Mouse (Mus musculus) common myeloid progenitor, adult 5-6 weeks (primary cell): ENCODE measurements around the gene Ndufv3. TPM values are rescaled to one million over a fixed set of nuclear protein-coding genes. Genes with fewer than 3 reads are reported as not detected.
"Not testable (repeated sequence)": the region's sequence is repeated elsewhere in the genome, so short reads cannot be mapped to it uniquely, and the experiment has no call there.

Experiments
- ATAC-seq: replicated peaks from 2 replicates; pipeline ENCODE4 v1.8.0; 2016; ENCODE audit warnings: low read depth, mild to moderate bottlenecking, moderate TSS enrichment, inconsistent platforms; ENCODE audit not compliant: poor library complexity, severe bottlenecking
- total RNA-seq: library from RNA; stranded (forward); fragments of 200-1000, 187-1606 nt; gene quantifications from 2 replicates; pipeline ENCODE4 v1.2.3, GENCODE M21; 2017

Ndufv3 gene
- total RNA-seq, 1 experiment from 2014 or later: 182 TPM

DNA sequence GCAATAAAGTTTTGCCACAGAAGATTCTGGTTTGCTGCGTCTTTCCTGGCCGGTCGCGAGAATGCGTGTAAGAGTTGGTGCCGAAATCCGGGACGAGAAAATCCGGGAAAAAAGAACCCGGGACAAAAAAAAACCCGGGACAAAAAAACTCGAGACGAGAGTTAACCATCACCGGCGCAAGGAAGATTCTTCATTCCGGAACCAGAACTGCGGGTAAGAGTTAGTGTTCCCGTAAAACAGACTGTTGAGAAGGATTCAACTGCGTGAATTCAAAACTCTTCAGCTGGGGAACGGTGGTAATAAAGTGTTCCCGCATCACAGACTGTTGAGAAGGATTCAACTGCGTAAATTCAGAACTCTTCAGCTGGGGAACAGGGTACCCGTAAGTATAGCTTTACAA lies 32.7 kb downstream of the Ndufv3 start:
- ATAC-seq: not testable (repeated sequence)

DNA sequence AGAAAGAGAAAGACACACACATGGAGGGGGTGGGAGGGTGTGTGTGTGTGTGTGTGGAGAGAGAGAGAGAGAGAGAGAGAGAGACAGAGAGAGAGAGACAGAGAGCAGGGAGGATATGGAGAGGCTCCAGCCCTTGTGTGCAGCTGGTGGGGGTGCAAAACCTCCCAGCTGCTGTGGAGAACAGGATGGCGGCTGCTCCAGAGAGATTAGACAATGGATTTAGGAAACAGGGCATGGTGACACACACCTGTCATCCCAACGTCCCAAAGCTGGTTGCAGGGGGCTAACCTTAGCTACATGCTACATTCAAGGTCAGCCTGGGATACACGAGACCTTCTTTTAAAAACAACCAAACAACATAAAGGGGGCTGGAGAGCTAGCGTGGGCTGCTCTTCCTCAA lies 36.3 kb downstream of the Ndufv3 start:
- no peak for ATAC-seq

DNA sequence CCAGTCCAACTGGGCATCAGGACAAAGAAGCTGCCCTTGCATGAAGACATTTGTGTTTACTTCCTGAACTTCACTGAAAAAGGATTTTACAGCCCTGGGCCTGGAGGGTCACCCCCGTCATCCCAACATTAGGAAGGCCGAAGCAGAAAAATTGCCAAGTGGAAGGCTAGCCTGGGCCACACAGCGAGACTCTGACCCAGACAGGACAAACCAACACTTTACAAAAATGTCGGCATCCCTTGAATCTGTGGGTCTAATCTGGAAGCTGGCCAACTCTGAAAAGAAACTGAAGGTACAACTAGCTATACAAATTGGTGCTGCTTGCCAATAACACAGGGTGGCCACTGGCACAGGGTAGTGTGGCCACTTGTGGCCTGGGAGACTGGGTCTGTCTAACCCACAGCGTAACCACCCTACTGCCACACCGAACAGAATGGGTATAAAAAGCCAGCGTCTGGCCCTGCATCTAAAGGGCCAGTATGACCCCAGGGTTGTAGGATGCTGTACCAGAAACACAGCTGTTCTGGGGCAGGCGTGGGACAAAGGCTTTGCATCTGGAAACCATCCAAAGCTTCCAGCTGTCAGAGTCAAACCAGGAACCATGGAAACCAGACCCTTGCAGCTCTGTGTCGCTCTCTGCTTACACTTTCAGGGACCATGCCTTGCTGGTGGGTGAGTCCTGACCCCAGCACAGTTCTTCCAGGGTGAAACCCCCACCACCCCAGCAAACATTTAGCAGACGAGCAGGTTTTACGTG lies 37.4 kb downstream of the Ndufv3 start:
- ATAC-seq: 0 out of 2 replicates have a peak, but pooled peaks have one; percentile 15

DNA sequence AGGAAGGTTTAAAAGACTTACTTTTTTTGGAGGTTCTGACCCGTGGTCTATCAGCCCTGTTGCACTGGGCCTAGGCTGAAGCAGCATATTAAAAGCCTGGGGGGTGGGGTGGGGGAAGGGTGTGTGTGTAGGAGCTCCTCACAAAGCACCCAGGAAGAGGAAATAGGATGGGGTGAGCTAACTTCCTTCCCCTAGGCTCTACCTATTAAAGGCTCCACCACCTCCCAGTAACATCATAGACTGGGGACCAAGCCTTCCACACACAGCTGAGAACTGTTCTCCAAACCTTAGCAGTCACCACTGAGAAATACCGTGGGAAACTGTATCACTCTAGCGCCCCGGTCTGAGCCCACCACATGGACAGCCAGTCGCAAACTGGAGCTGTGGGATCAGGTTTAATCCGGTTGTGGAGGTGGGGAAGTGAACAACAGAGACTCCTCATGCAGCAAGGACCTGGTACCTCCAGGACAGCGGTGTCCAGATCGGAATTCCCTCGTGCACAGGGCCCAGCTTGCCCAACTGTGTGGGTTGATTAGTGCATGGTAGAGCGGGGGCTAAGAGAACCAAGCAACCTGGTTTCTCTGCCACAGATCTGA lies 38.1 kb downstream of the Ndufv3 start:
- no peak for ATAC-seq

DNA sequence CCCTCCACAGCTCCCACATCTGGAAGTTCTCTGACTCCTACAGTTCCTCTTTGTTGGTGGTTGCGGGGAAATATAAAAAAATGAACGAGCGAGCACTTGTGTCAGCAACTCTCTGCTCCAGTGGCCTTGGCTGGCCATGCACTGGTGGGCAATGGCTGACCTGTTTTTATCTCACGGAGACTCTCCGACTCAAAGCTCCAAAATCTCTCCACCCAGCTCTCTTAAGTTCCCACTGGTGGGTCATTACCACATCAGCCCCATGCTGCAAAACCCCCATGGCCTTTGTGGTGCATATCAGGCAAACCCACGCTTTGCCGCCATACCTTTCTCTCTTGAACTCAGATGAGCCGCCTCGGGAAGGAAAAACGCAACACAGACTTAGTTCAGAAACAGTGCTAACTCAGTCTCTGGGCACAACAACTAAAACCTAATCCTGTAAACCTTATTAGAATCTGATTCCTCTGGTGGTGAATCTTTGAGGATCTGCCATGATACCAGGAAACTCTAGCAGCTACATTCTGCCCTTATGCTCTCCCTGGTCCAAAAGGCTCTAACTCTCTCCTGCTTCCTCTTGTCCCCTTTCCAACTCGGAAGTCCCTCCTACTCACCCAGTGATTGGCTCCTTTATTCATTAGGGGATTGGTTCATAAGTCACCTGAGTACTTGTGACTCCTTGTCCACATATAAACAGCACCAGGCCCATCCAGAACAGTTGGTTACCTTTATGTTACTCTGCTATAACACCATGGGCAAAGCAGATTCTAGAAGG lies 39.3 kb downstream of the Ndufv3 start:
- ATAC-seq: no peak

DNA sequence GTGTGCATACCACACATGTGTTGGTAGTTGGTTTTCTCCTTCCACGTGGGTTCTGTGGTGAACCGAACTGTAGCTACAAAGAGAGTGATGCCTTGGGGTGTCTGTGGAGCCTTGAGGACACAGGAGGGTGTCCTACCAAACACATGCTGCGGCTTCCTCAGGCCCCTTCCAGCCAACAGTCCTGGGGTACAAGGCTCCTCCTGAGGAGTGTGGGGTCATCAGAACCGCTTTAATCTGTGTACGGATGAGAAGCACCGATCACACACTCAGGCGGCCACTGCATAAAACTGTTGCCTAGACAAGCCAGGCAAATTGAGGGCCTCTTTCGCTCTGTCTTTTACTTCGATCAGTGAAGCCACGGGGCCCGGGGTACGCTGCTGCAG lies 43.7 kb downstream of the Ndufv3 start:
- no peak for ATAC-seq

DNA sequence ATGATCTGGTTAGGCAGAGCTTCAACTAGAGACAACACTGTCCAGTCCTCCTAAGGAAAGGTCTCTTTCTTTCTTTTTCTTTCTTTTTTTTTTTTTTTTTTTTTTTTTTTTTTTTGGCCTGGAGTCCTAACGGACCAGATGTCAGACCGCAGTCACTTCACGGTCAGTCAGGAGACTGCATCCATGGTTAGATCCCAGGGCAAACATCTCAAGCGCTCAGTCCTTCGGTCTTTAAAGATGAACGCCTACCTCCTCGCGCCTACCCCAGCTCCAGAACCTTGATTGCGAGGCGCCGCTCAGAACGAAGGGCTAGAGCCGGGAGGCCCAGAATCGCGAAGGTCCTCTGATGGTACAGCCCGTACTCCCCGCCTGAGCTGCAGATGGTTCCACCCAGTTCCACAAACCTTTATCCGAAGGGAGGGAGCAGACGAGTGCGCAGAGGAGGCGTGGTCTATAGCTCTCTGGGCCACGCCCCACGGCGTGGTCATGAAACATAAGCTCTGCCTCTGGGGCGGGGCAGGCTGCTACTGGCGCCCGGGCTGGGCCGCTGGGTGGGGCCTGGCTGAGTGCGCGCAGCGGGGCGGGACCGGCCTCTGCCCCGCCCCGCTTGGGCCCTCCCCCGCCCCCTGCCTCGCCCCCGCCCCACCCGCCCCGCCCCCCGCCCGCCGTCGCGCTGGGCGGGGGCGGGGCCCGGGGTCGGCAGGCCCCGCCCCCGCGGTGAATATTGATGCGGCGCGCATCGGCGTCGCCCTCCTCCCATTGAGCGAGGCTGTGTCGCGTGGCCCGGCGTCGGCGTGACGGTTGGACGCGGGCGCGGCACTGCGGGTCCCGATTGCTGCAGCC lies 44.3 kb downstream of the Ndufv3 start, which contains the start of gene Pknox1:
Gene Pknox1 (plus strand): TSS at position 720 of the 843 bp plus-strand sequence.
- ATAC-seq: peak; percentile 86

DNA sequence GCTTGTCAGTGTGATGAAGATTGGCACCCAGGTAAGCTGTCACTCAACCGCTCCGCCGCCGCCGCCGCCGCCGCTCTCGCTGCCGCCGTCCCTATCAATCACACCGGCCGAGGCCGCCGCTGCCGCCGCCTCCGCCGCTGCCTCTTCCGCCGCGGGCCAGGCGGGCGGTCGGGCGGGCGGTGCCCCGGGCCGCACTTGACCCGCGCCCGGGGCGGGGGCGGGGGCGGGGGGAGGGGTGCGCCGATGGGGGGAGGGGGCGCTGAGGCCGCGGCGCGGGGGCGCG lies 44.9 kb downstream of the Ndufv3 start:
- no peak for ATAC-seq

DNA sequence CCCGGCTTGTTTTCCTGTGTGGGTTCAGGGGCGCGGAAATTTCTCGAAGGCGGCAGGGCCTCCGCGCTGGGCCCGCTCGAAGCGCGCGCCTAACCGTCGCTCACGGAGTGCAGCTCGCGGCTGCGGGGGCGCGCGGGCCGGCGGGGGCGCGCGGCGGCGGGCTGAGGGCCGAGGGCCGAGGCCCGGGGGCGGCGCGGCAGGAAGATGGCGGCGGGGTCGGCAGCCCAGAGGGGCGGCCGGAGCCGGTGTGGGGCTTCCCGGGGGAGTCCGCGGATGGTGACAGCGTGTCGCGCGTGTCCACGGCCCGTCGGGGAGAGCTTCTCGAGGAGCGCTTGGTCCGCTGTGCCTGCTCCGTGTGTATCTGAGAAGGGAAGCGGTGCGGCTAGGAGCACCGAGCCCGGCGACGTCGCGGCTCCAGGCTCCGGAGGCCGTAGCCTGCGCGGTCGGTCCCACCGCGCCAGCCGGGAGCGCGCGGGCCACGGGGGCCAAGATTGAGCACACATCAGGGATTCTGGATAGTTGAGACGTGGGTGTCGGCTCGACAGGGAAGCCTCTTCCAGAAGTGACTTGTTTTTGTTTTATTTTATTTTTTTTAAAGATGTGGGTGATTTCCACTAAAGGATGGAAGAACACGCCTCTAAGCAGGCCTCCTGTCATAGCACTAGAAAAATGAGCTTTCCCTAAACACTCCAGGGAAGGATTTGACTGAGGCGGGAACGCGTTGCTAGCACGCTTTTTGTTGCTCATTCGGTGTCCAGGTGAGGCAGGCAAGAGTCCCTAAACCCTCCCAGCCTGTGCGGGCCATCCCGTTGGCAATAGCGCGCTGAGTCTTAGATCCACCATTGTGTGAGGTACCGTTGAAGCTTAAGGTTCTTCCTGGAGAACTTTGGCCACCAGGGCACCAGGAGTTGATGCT lies 45.5 kb downstream of the Ndufv3 start:
- no peak for ATAC-seq

DNA sequence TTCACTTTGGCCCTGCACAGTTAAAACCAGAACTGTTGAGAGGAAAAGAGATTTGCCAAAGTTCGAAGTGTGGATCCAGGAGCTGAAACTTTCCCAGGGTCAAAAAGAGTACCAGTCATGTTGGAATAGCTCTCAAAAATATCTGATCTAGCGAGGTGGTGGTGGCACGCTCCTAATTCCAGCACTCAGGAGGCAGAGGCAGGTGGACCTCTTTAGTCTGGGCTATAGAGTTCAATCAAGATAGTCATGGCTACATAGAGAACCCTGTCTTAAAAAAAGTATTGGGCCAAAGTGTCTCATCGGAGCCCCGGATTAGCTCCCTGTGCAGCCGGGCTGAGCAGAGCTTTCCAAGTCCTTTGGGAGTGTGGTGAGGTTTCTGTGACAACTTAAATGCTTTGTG lies 46.4 kb downstream of the Ndufv3 start:
- no peak for ATAC-seq

DNA sequence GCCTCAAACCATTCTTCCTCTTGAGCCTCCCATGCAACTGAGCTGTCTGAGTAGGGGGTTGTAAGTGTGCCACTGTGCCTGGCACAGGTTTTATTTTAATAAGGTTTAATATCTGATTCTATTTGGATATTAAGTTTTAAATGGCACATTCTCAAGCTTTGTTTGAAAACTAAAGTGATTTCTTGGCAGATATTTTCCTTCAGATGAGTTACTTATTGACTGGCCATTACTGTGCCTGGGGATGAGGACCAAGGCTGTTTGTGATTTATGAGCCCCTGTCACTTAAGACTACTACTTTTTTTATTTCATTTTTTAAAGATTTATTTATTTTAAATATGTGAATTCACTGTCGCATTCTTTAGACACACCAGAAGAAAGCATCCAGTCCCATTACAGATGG lies 49.8 kb downstream of the Ndufv3 start:
- ATAC-seq: no peak

DNA sequence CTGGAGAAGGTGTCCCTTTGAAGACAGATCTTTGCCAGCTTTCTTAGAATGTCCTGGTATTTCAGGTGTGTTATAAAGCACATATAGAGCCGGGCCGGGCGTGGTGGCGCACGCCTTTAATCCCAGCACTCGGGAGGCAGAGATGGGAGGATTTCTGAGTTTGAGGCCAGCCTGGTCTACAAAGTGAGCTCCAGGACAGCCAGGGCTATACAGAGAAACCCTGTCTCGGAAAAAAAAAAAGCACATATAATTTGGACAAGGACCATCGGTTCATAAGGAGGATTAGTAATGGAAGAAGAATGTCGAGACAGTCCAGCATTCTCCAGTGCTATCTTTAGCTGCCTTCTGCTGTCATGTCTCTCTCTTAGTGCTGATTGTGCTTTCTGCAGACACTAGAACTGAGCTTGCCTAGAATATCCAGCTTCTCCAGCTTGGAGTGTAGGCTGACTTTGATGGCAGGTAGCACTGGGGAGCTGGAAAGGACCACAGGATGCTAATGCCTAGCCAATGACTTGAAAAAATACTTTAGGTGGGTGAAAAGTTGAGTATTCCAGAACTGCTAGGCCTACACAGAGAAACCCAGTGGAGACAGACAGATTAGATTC lies 50.5 kb downstream of the Ndufv3 start:
- no peak for ATAC-seq

DNA sequence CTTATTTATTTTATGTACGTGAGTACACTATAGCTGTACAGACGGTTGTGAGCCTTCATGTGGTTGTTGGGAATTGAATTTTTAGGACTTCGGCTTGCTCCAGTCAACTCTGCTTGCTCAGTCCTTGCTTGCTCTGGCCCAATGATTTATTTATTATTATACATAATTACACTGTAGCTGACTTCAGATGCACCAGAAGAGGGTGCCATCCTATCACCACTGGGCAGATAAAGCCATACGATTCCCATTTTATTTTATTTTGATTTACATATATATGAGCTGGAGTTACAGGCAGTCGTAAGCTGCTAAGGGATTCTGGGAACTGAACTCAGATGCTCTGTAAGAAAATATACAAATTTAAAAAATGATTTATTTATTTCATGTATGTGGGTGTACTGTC lies 51.8 kb downstream of the Ndufv3 start:
- ATAC-seq: no peak

DNA sequence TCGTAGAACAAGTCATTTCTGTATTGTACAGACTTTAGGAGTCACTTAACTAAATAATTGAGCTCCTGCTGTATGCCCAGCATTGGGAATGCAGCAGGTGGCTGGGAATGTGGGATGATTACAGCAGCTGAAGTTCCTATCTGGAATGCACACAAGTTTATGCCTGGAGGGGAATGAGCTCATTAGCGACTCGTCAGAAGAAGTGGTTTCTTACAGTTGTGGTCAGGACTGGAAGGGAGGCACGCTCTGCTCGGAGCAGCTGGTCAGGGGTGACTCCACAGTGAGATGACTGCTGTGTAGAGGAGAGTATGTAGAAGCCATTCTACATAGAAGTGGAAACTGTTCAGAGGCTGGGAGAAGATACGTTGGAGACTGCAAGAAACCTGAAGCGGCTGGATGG lies 54.7 kb downstream of the Ndufv3 start:
- ATAC-seq: 0 out of 2 replicates have a peak, but pooled peaks have one; percentile 56

DNA sequence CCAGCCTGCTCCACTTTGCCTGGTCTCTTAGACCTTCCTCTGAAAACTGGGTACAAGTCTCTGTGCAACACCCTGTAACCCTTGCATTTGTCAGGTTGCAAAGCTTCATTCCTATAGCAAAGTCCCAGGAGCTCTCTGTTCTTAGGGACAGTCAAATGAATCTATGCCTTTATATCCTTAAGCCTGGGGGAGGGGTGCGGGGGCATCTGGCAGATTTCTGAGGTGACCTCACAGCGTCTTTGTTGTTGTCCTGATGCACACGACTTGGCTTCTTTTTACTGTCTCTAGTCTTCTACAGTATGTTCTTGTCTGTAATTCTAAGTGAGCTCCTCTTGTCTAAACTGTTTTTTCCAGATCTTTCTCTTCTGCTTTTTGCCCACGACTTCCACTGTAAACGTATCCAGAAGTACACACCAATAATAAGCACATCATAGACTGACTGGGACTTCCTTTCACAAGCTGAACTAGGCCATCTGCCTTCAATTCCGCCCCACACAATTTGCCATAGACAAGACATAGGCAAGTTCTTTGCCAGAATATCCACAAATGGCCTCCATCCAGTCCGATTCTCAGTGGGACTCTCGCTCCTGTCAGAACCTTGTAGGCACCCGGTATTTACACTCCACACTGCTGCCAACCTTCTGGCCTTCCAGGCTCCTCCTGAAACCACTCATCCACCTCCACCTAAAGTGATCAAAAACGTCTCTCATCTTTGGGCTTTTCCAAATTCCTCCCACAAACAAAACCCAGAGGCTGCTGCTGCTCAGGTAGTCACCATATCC lies 56.7 kb downstream of the Ndufv3 start:
- no peak for ATAC-seq

DNA sequence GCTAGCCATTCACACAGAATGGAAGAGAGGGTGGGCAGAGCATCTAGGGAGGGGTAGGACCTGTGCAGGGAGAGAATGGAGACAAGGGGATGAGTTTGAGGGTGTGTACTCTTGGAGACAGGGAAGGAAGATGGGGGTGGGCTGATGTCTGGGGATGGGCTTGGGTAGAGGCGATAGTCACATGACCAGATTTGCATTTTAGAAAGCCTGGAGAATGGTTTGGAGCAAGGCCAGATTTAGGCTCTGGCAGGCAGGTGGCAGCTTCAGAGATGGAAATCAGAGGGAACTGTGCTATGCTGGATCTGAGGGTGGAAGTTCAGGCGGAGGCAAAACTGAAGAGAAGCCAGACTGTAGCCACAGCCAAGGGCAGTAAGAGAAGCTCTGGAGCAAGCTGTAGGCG lies 60.4 kb downstream of the Ndufv3 start:
- ATAC-seq: no peak
